Mouse (Mus musculus) sigmoid colon, adult 10 weeks (tissue): ENCODE measurements around the gene Tax1bp3. TPM values are rescaled to one million over a fixed set of nuclear protein-coding genes. Genes with fewer than 3 reads are reported as not detected.

Experiments
- polyA plus RNA-seq: library from polyadenylated mRNA; stranded (reverse); fragments of 350-450 nt; fragmentation: Illumina TruSeq; extraction: RNeasy Lipid Tissue Mini Kit (QIAGEN cat#74804); gene quantifications from one replicate; pipeline ENCODE4 v1.2.3, GENCODE M21; 2014; ENCODE audit warnings: low read depth, low replicate concordance

The Tax1bp3 gene
- polyA plus RNA-seq: 82.2 TPM

GRCm38 (mm10) chr11:73176608-73177508, at the start of gene Tax1bp3, which contains the start of gene Emc6:
Gene Tax1bp3 (plus strand): TSS chr11:73177083.
Gene Emc6 (minus strand): TSS chr11:73177037.

GRCm38 (mm10) chr11:73137591-73138501, 39.0 kb upstream of the Tax1bp3 start, which contains the start of gene Haspin:
Gene Haspin (minus strand): TSS chr11:73138294.

GRCm38 (mm10) chr11:73159957-73160810, 16.7 kb upstream of the Tax1bp3 start, which contains the start of gene P2rx5:
Gene P2rx5 (plus strand): TSS chr11:73160421.

GRCm38 (mm10) chr11:73198603-73199229, 21.8 kb downstream of the Tax1bp3 start, which contains the start of gene Ctns:
Gene Ctns (minus strand): TSS chr11:73199042.

GRCm38 (mm10) chr11:73199230-73199712, 22.4 kb downstream of the Tax1bp3 start, which contains the start of gene Shpk:
Gene Shpk (plus strand): TSS chr11:73199460.

Other genes with a start within 250 kb of the Tax1bp3 start
- 215 TPM for gene Atp2a3, start 215.9 kb upstream of the Tax1bp3 start, polyA plus RNA-seq
- 0.76 TPM for gene P2rx1, start 178.0 kb upstream of the Tax1bp3 start, polyA plus RNA-seq
- gene Camkk1, start 158.1 kb upstream of the Tax1bp3 start, polyA plus RNA-seq: 0.50 TPM
- gene Ncbp3, start 129.3 kb upstream of the Tax1bp3 start, polyA plus RNA-seq: 10.8 TPM
- gene Itgae, start 86.5 kb upstream of the Tax1bp3 start, polyA plus RNA-seq: 1.4 TPM
- 4.4 TPM for gene Haspin, start 38.8 kb upstream of the Tax1bp3 start, polyA plus RNA-seq
- not detected for gene P2rx5, start 16.7 kb upstream of the Tax1bp3 start, polyA plus RNA-seq
- 36.6 TPM for gene Emc6, start within 50 bp of the Tax1bp3 start, polyA plus RNA-seq
- gene Ctns, start 22.0 kb downstream of the Tax1bp3 start, polyA plus RNA-seq: 18.5 TPM
- 6.1 TPM for gene Shpk, start 22.4 kb downstream of the Tax1bp3 start, polyA plus RNA-seq
- gene Trpv1, start 57.2 kb downstream of the Tax1bp3 start, polyA plus RNA-seq: 0.66 TPM
- gene Trpv3, start 90.3 kb downstream of the Tax1bp3 start, polyA plus RNA-seq: 40.7 TPM
- 32.5 TPM for gene Aspa, start 152.5 kb downstream of the Tax1bp3 start, polyA plus RNA-seq
- gene Gm49340, start 152.7 kb downstream of the Tax1bp3 start, polyA plus RNA-seq: not detected
- gene Spata22, start 152.7 kb downstream of the Tax1bp3 start, polyA plus RNA-seq: 3.1 TPM
- gene Olfr20, start 173.7 kb downstream of the Tax1bp3 start, polyA plus RNA-seq: not detected
- gene Olfr376, start 194.2 kb downstream of the Tax1bp3 start, polyA plus RNA-seq: not detected
- not detected for gene Olfr1, start 222.5 kb downstream of the Tax1bp3 start, polyA plus RNA-seq